Mouse (Mus musculus): ENCODE measurements around the gene Zfp536.

The Zfp536 gene

GRCm38 (mm10) chr7:37773312-37773702 lies at the start of gene Zfp536:
Zfp536 (minus strand) TSS chr7:37773641.
- peak; percentile 15 for DNase-seq (ENCODE audit: low spot score)

DNA sequence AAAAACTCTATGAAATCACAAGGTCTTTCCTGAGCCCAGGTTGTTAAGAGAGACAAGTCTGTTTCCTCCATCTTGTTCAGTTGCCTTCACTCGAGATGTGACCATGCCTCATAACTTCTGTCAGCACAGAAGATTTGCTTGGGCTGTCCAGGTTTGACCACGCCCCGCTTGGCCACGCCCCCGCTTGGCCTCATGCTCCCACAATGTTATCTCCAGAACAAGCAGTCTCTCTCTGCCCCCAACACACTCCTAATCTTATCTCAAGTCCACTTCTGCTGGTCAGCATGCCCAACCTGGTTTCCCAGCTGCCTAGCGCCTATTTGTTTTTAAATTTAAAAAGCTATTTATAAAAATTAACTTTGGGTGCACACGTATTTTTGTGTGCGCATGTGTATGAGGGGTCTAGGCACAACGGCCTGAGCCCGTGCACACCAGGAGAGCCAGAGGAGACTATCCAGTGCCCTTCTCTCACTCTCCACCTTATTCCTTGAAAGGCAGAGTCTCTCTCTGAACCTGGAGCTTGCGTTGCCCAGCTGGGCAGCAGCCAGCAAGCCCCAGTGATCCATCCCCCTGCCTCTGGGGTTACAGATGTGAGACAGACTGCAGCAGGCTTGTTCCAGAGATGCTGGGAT lies 47.3 kb upstream of the Zfp536 start:
- DNase-seq (ENCODE audit: low spot score), result peak; percentile 65

- no peak for DNase-seq (ENCODE audit: low spot score)
Observed at GRCm38 (mm10) chr7:37818631-37819340, 45.3 kb upstream of the Zfp536 start.

GRCm38 (mm10) chr7:37816901-37817300 lies 43.5 kb upstream of the Zfp536 start:
- no peak for DNase-seq (ENCODE audit: low spot score)

- no peak for DNase-seq (ENCODE audit: low spot score)
Observed at GRCm38 (mm10) chr7:37814844-37815406, 41.5 kb upstream of the Zfp536 start.

DNA sequence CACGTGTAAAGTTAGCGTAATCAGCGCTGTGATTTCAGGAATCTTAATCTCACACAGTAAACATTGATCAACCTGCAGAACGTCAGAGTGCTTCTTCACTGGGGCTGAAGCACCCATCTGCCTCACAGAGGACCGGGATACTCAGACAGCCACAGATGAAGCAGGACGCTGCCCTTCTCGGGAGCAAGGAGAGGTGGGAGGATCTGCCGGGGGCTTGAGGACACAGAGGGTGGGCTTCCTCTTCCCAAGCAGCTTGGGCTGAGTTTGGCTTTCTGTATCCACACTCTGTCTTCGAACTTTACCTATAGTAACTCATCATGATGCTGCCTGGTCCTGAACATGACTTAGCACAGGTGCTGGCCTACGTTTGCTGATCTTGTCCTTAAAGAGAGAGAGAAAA lies 40.2 kb upstream of the Zfp536 start:
- no peak for DNase-seq (ENCODE audit: low spot score)

DNA sequence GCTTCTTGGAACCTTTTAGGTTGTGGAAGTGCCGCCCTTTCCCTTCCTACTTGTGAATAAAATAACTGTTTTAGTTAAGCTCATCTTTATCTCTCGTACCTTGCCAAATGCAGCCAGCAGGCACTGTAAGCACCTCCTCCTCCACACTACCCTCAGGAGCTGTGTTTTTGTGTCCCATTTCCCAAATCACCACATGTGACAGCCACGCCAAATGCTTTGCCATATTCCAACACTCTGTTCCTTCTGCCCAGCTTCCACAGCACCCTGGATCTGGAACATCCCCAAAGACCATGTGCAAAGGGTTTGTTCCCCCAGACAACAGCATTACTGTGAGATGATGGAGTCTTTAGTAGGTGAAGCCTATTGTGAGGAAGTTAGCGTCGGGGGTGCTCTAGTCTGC lies 36.5 kb upstream of the Zfp536 start:
- DNase-seq (ENCODE audit: low spot score), result no peak

GRCm38 (mm10) chr7:37809001-37809400 lies 35.6 kb upstream of the Zfp536 start:
- no peak for DNase-seq (ENCODE audit: low spot score)

GRCm38 (mm10) chr7:37801160-37801559 lies 27.7 kb upstream of the Zfp536 start:
- no peak for DNase-seq (ENCODE audit: low spot score)

DNA sequence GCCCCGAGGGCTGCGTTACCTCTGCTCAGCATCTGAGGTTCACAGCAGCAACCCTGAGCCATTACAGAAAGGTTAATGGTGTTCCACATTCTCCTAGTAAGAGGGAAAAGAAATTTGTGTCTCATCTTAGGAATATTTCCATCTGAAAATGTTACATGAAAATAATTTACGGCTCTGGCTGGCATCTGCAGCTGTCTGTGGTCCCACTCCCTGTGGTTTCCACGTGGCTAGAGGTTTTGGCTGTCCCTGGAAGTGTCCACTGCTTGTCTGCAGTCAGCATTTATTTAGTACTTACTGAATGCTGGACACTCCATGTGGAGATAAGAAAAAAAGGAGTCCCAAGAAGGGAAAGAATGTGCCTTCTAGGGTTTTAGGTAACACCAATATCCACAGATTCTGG lies 15.3 kb upstream of the Zfp536 start:
- no peak for DNase-seq (ENCODE audit: low spot score)

- DNase-seq (ENCODE audit: low spot score), result peak; percentile 55
Observed at GRCm38 (mm10) chr7:37775502-37775901, 2.1 kb upstream of the Zfp536 start.

- DNase-seq (ENCODE audit: low spot score), result no peak
Observed at GRCm38 (mm10) chr7:37774463-37774970, 1.1 kb upstream of the Zfp536 start.

GRCm38 (mm10) chr7:37773906-37774305 lies 465 bp upstream of the Zfp536 start:
- DNase-seq (ENCODE audit: low spot score), result no peak

DNA sequence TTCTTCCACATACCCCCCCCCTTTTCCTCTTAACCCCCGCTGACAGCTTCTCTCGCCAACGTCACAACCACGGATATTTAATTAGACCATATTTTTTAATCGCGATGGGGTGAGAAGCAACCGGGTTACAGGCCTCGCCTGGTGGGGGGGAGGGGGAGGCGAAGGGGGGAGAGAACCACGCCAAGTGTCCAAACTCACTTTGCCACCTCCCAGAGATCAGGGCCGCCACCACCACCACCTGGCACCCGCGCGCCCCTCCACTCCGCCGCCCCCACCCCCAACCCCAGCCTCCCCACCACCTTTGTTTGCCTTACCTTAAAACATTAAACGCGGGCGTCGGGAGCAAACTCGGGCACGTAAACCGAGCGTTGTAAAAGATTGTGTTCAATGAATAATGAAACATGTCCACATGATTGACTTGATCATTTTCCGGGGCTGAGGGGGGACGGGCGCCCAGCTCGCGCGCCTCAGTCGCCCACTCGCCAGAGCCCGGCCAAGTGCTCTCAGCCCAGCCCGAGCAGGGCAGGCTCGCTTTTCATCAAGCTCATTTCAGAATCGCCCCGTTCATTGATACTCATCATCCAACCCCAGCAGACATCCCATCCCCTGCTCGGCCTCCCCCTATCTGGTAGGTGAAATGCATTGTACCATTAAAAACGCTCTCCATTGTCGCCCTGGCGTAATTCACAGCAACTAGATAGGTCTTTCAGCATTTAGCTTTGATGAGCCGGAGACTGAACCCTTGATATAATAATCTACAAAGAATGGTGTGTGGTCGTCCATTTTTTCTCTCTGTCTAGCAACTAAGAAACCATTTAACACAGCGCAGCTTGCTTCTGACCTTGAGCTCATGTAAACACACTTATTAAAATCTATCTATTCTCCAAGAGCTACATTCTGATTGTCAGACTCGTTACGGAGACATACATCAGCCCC lies 797 bp downstream of the Zfp536 start:
- DNase-seq (ENCODE audit: low spot score), result no peak

- DNase-seq (ENCODE audit: low spot score), result peak; percentile 35
Observed at GRCm38 (mm10) chr7:37771491-37772375, 1.7 kb downstream of the Zfp536 start.

DNA sequence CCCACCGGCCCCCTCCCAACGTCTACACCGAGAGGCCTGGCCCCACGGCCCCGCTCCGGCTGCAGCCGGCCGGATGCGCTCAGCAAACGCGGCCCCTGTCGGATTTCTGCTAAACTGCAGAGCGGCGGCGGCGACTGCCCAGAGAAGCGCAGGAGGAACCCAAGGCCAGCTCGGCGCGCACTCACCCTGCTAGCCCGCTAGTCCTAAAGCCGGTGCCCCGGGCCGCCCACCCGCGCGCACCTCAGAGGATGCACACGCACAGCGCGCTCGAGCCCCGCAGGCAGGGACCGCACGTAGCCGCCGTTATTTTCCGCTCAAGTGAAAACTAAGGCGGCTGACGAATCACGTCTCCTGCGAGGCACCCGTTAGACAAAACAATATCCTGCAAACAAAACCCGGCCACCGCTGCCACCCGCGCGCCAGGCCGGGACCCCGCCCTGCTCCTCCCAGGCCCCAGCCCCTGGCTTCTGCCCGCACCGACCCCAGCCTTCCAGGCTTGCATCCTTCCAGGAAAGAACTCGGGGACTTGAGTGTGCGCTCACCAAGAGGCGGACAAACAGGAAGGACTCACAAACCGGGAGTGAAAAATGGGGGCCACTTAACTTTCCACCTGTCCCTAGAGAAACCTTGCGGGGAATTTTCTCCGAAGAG lies 2.9 kb downstream of the Zfp536 start:
- peak; percentile 60 for DNase-seq (ENCODE audit: low spot score)

DNA sequence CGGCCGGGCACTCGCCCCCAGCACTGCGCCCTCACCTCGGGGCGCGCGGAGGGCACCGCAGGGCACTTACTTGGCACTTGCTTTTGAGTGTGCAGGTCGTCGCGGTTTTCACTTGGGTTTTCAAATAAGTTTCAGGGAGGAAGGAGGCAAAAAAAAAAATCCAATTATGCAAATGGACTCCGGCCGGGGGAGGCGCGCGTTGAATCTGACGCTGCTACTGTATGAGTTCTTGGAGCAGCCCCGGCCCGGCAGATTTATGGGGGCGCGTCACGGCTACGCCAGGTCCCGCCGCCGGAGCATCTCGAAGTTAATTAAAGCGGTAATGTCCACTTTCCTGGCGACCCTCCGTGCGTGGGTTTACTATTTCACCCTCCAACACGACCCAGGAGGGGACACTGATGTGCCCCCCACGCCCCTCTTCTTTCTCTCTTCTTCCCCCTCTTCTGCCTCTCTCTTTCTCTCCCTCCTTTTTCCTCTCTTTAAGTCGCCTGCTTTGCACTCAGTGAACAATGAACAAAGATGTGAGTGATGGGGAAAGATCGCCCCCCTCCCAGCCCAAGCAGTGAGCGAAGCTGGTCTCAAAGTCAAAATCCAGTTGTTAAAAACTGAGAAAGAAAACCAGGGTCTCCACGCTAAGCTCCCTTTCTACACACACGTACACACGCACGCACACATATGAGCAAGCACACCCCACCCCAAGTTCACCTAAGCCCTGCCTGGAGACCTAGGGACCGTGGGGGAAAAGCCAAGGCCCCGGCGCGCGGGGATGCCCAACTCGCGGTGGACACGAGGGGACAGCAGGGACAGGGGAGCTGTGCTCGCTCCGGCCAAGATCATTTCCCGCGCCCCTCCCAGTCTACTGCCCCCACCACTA lies 3.7 kb downstream of the Zfp536 start:
- no peak for DNase-seq (ENCODE audit: low spot score)

- no peak for DNase-seq (ENCODE audit: low spot score)
Observed at GRCm38 (mm10) chr7:37769004-37769403, 4.4 kb downstream of the Zfp536 start.

- no peak for DNase-seq (ENCODE audit: low spot score)
Observed at GRCm38 (mm10) chr7:37768310-37768940, 5.0 kb downstream of the Zfp536 start.
